Mouse (Mus musculus) heart, embryonic 11.5 days (tissue): ENCODE measurements around the gene Slc25a29. TPM values are rescaled to one million over a fixed set of nuclear protein-coding genes. Genes with fewer than 3 reads are reported as not detected.

Experiments
- ATAC-seq: fragments of 200-750 bp; cut with Nextera tagmentation; replicated peaks from 2 replicates; pipeline ENCODE4 v1.8.0; 2017; ENCODE audit warnings: moderate library complexity; ENCODE audit not compliant: insufficient number of reproducible peaks, low FRiP score, low TSS enrichment
- H3K27ac ChIP-seq: fragments of 300-500 bp; sonication (generic); 2 replicates; pipeline ENCODE4 v1.5.1; 2014; ENCODE audit warnings: mild to moderate bottlenecking, low read depth, low read length
- H3K27me3 ChIP-seq: fragments of 300-500 bp; sonication (generic); 2 replicates; pipeline ENCODE4 v1.6.1; 2014; ENCODE audit warnings: mild to moderate bottlenecking, low read length, mixed read lengths; ENCODE audit not compliant: control insufficient read depth, insufficient read depth
- H3K36me3 ChIP-seq: fragments of 300-500 bp; sonication (generic); 2 replicates; pipeline ENCODE4 v1.6.1; 2014; ENCODE audit warnings: mild to moderate bottlenecking, low read length, moderate library complexity, mixed read lengths; ENCODE audit not compliant: control insufficient read depth, insufficient read depth
- H3K4me1 ChIP-seq: fragments of 300-500 bp; sonication (generic); 2 replicates; pipeline ENCODE4 v1.6.1; 2014; ENCODE audit warnings: low read length; ENCODE audit not compliant: control insufficient read depth, insufficient read depth
- H3K4me2 ChIP-seq: fragments of 300-500 bp; sonication (generic); 2 replicates; pipeline ENCODE4 v1.6.1; 2014; ENCODE audit warnings: mild to moderate bottlenecking, moderate library complexity
- H3K4me3 ChIP-seq: fragments of 300-500 bp; sonication (generic); 2 replicates; pipeline ENCODE4 v1.5.1; 2014; ENCODE audit warnings: low read depth, low read length
- H3K9ac ChIP-seq: fragments of 300-500 bp; sonication (generic); 2 replicates; pipeline ENCODE4 v1.6.1; 2014; ENCODE audit warnings: mild to moderate bottlenecking, low read depth, low read length, moderate library complexity
- H3K9me3 ChIP-seq: fragments of 300-500 bp; sonication (generic); replicated peaks from 2 replicates; pipeline ENCODE4 v1.6.1; 2016; ENCODE audit warnings: low read length; ENCODE audit not compliant: control insufficient read depth
- WGBS: fragments of 180-500 bp; shearing (Covaris S2); extraction: QIAGEN DNeasy Blood & Tissue Kit; methylation state at CpG from one replicate; pipeline ENCODE4 v1.1.7; 2014; ENCODE audit not compliant: insufficient replicate concordance; 5-methylcytosine and 5-hydroxymethylcytosine counted together
- polyA plus RNA-seq: library from polyadenylated mRNA; unstranded; fragments of >200 nt; fragmentation: Nextera tagmentation; extraction: Ambion mirVana; gene quantifications from 2 replicates; pipeline ENCODE4 v1.2.1, GENCODE M21; 2014

Gene Slc25a29
- polyA plus RNA-seq, 1 experiment from 2014 or later: 4.0 TPM

DNA sequence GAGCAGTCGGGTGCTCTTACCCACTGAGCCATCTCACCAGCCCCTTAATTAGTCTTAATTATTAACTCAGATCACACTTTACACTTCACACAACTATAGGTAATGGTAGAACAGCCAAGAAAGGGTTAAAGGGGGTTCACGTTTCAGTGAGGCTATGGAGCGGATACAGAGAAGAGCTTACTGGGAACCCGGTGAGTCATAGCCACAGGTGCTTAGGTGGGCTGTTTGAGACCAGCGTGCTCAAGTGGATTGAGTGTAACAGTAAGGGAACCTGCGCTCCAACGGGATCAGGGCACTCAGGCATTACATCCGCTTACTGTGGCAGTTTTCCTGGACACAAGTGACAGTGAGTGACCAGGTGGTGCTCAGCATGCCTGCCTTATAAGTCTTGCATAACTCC lies 12.6 kb downstream of the Slc25a29 start:
- H3K4me3 ChIP-seq: no peak overlapping the region
- H3K27me3 ChIP-seq: no peaks in the 10 kb centered on the region
- H3K36me3 ChIP-seq: peaks cover 8% of the 10 kb centered on the region
- no peaks in the 10 kb centered on the region for H3K9me3 ChIP-seq
- WGBS: 69% methylated on average over 8 of the region's 8 CpGs
- ATAC-seq: no peak
- peaks cover 9% of the 10 kb centered on the region for H3K4me1 ChIP-seq
- H3K4me2 ChIP-seq: no peak overlapping the region
- no peak overlapping the region for H3K9ac ChIP-seq
- no peak overlapping the region for H3K27ac ChIP-seq

DNA sequence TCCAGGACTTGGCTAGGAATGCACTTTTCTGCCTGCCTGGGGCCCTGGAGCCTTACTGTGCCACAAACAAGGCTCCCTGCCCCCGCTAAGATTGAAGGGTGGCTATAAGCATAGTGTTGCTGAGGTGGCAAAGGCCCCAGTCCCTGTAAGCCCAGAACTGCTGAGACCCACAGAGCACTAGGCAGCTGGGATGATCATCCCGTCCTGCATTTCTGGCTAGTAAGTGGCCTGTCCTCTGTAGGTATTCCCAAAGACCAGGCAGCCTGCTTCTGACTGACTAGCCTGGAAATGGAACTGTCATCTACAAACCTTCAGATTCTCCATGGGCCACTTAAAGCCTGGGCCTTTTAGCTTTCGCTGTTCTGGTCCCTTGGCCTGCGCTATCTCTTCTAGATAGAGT lies 15.2 kb downstream of the Slc25a29 start:
- 70% methylated on average over 4 of the region's 4 CpGs for WGBS
- no peak for ATAC-seq
- H3K27ac ChIP-seq: no peak overlapping the region

DNA sequence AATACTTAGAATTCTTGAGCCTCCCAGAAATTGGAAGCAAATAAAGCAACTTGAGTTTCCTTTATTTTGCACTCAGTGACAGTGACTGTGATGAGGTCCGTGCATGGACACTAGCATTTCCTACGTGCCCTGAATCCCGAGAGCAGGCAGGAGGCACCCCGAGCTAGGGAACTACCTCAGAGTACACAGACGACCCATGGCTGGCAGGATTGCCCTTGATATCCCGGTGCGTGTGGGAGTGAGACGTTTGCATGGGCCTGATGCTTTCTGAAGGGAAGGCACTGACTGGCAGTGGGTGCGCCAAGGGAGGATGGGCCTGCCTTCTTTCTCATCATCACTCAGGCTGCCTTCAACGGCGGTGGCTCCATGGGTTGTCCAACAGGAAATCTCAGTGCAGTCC lies 19.1 kb downstream of the Slc25a29 start:
- Histone ChIP-seq H3K27ac (no peak overlapping the region), H3K27me3 (no peaks in the 10 kb centered on the region), H3K36me3 (peaks cover 9% of the 10 kb centered on the region), H3K4me1 (peaks cover 9% of the 10 kb centered on the region), H3K9me3 (no peaks in the 10 kb centered on the region), H3K4me2 (no peak overlapping the region), H3K4me3 (no peak overlapping the region), H3K9ac (no peak overlapping the region)
- WGBS: 80% methylated on average over 11 of the region's 11 CpGs
- ATAC-seq: no peak

More for the DNA sequence above, 15.2 kb downstream of the Slc25a29 start:
- Histone ChIP-seq H3K9ac (no peak overlapping the region), H3K4me1 (peaks cover 9% of the 10 kb centered on the region), H3K9me3 (no peaks in the 10 kb centered on the region), H3K36me3 (peaks cover 6% of the 10 kb centered on the region; the same call in 1 of the 2 replicates), H3K27me3 (no peaks in the 10 kb centered on the region), H3K4me3 (no peak overlapping the region), H3K4me2 (no peak overlapping the region)

DNA sequence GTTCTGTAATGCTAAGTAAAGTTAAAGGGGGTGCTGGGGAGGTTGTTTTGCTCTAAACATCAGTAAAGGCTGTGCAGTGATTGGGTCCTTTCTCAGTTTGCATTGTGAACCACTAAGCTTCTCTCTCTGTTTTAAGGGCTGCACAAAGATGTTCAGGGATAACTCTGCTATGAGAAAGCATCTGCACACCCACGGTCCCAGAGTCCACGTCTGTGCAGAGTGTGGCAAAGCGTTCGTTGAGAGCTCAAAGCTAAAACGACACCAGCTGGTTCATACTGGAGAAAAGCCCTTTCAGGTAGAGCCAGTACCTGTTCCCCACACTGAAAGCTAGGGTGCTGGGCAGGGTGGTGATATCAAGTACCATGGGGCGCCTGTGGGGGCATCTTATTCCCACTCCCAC lies 21.2 kb downstream of the Slc25a29 start:
- WGBS: 86% methylated on average over 6 of the region's 6 CpGs
- H3K27ac ChIP-seq: no peak overlapping the region
- no peaks in the 10 kb centered on the region for H3K4me1 ChIP-seq
- no peaks in the 10 kb centered on the region for H3K9me3 ChIP-seq
- H3K36me3 ChIP-seq: peaks cover 11% of the 10 kb centered on the region
- H3K4me2 ChIP-seq: no peak overlapping the region
- H3K27me3 ChIP-seq: no peaks in the 10 kb centered on the region
- ATAC-seq: no peak
- H3K9ac ChIP-seq: no peak overlapping the region
- no peak overlapping the region for H3K4me3 ChIP-seq

DNA sequence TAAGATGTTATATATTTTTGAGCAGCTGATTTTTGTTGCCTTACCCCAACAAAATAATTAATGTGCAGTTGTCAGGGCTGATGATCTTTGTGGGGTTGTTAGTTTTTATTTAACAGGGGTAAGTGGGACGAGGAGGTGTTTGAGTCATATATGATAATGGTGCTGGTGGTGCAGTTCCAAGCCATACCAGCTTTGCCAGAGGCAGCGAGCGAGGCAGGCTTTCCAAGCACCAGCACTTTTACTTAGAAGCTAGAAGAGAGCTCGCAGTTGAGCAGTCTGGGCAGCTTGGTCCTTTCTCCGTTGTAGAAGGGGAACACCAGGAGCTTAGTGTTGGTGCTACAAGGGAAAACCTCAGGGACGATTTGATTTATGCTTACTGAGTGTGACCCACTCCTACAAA lies 23.2 kb downstream of the Slc25a29 start:
- Histone ChIP-seq H3K9me3 (no peaks in the 10 kb centered on the region), H3K36me3 (peaks cover 10% of the 10 kb centered on the region), H3K27me3 (no peaks in the 10 kb centered on the region), H3K4me2 (no peak overlapping the region), H3K4me3 (no peak overlapping the region), H3K27ac (no peak overlapping the region), H3K9ac (no peak overlapping the region), H3K4me1 (0 out of 2 replicates have a peak, but pooled peaks cover 3% of the 10 kb centered on the region)
- 85% methylated on average over 6 of the region's 6 CpGs for WGBS
- no peak for ATAC-seq

DNA sequence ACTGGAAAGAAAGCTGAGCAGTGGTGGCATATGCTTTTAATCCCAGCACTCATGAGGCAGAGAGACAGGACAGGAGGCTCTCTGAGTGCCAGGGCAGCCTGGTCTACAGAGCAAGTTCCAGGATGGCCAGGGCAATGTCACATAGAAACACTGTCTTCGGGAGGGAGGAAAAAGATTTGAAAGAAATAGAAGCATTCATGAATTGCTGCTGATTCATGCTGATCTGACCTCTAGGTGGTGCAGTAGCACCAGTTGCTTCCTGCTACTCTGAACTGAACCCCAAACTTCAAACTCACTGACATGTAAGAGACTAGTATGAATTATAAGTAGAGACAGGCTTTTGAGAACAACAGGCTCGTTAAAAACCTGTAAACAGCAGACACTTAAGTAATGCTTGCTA lies 24.6 kb downstream of the Slc25a29 start:
- Histone ChIP-seq H3K27me3 (no peaks in the 10 kb centered on the region), H3K36me3 (peaks cover 5% of the 10 kb centered on the region), H3K9me3 (no peaks in the 10 kb centered on the region), H3K27ac (no peak overlapping the region), H3K4me3 (no peak overlapping the region), H3K9ac (no peak overlapping the region), H3K4me1 (0 out of 2 replicates have a peak, but pooled peaks cover 3% of the 10 kb centered on the region), H3K4me2 (no peak overlapping the region)
- WGBS: 57% methylated on average over 2 of the region's 2 CpGs
- no peak for ATAC-seq

DNA sequence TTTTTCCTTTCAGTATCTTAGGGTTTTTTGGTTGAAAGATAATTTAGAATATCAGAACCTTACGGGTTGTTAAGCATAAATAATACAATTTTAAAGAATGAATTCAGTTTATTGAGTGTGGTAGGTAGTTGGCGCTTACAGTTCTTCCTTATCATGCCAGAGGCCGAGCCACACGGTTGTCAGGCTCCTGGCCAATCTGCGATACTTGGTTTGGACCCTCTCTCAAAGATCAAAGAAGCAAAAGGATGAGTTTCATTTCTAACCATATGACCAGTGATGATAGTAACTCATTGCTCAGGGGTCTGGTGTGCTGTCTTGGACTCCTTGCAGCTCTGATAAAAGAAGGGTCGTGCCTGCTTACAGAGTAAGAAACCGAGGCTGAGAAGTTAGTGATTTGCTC lies 25.4 kb downstream of the Slc25a29 start:
- WGBS: 79% methylated on average over 7 of the region's 7 CpGs
- Histone ChIP-seq H3K4me2 (no peak overlapping the region), H3K9ac (no peak overlapping the region), H3K27me3 (no peaks in the 10 kb centered on the region), H3K4me1 (0 out of 2 replicates have a peak, but pooled peaks cover 3% of the 10 kb centered on the region), H3K36me3 (peaks cover 5% of the 10 kb centered on the region), H3K9me3 (no peaks in the 10 kb centered on the region), H3K4me3 (no peak overlapping the region), H3K27ac (no peak overlapping the region)
- ATAC-seq: no peak

DNA sequence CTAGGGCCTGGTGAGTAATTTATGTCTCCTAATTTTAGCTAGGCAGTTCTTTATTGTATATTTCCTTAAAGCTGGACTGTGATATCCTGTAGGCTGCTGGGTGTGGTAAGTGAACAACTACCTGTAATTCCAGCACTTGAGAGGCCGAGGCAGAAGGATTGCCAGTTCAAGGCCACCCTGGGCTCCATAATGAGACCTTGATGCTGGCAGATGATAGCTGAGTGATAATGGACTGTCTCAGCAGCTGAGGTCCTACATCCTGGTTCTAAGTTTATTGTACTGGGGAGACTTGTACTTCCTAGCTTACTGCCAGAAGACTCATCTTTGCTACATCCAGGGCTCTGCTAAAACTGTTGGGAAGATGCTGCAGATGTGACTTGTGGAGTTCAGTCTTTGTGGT lies 25.9 kb downstream of the Slc25a29 start:
- no peaks in the 10 kb centered on the region for H3K27me3 ChIP-seq
- no peak overlapping the region for H3K4me2 ChIP-seq
- no peak overlapping the region for H3K27ac ChIP-seq
- peaks cover 5% of the 10 kb centered on the region for H3K36me3 ChIP-seq
- H3K9me3 ChIP-seq: no peaks in the 10 kb centered on the region
- H3K9ac ChIP-seq: no peak overlapping the region; the same call in 1 of the 2 replicates
- no peak for ATAC-seq
- no peak overlapping the region for H3K4me3 ChIP-seq
- 0 out of 2 replicates have a peak, but pooled peaks cover 3% of the 10 kb centered on the region for H3K4me1 ChIP-seq
- WGBS: 77% methylated on average over 1 of the region's 1 CpGs

DNA sequence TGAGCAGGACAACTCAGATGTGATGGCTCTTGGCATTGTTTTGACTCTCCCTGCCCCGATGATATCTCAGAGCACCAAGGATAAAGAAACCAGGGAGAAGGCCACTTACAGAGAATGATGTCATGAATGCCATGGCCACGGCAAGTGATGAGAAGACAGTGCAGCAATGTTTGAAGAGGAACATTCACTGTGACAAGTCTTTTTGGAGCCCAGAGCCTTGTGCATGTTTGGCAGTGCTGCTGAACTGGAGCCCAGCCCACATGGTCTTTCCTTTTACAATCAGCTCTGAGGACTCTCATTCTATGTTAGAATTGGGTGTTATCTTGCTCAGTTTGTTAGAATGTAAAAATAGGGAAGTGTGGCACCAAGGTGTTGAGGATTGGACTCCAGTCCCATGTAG lies 27.2 kb downstream of the Slc25a29 start:
- Histone ChIP-seq H3K4me2 (no peak overlapping the region), H3K9ac (no peak overlapping the region), H3K27me3 (no peaks in the 10 kb centered on the region), H3K27ac (no peak overlapping the region), H3K4me3 (no peak overlapping the region), H3K36me3 (0 out of 2 replicates have a peak, but pooled peaks cover 2% of the 10 kb centered on the region), H3K9me3 (no peaks in the 10 kb centered on the region), H3K4me1 (0 out of 2 replicates have a peak, but pooled peaks cover 3% of the 10 kb centered on the region)
- no peak for ATAC-seq
- 48% methylated on average over 2 of the region's 2 CpGs for WGBS
